Mouse (Mus musculus) CH12.LX (cell line): ENCODE results near the gene Apol7a. TPM values are rescaled to one million over a fixed set of nuclear protein-coding genes. Genes with fewer than 3 reads are reported as not detected.
"Not testable (repeated sequence)": the region's sequence is repeated elsewhere in the genome, so short reads cannot be mapped to it uniquely, and the experiment has no call there.

Experiments used
- DNase-seq: peaks from one replicate; pipeline ENCODE4 v3.0.0-alpha.2; 2013; ENCODE audit errors: extremely low read depth
- H3K27ac ChIP-seq: 2 replicates; pipeline ENCODE4 v1.5.1; 2012; ENCODE audit warnings: low read depth, mild to moderate bottlenecking, control low read depth, moderate library complexity; ENCODE audit not compliant: insufficient read depth
- H3K27me3 ChIP-seq: replicated peaks from 2 replicates; pipeline ENCODE3; 2012; ENCODE audit warnings: inconsistent platforms
- H3K36me3 ChIP-seq, 2 experiments: replicated peaks in 1 of 2; 2 replicates each; pipeline versions ENCODE3 to v1.6.1; 2012; ENCODE audit warnings: inconsistent platforms in 1 of 2, low read length in 1 of 2, mild to moderate bottlenecking in 1 of 2, mixed read lengths in 1 of 2, moderate library complexity in 1 of 2; ENCODE audit not compliant: control insufficient read depth in 1 of 2, insufficient read depth in 1 of 2
- H3K4me1 ChIP-seq, 2 experiments: 2 replicates each; pipeline ENCODE4 v1.6.1; 2012; ENCODE audit warnings: inconsistent platforms in 1 of 2, moderate library complexity in 1 of 2; ENCODE audit not compliant: insufficient read depth in 2 of 2, control insufficient read depth in 1 of 2
- H3K4me2 ChIP-seq: 2 replicates; pipeline ENCODE4 v1.6.1; 2012; ENCODE audit warnings: low read depth, mild to moderate bottlenecking, control low read depth; ENCODE audit not compliant: poor library complexity, insufficient read depth, severe bottlenecking
- H3K4me3 ChIP-seq, 3 experiments: fragments of 150-350 bp in 1 of 3; sonication (generic) in 1 of 3; replicated peaks in 1 of 3; 2 replicates each; pipeline versions ENCODE3 to v1.5.1; 2011 to 2012; ENCODE audit warnings: low read depth in 2 of 3, low read length in 2 of 3, mild to moderate bottlenecking in 2 of 3, moderate library complexity in 2 of 3, control low read depth in 1 of 3, improper control_type of control experiment in 1 of 3, inconsistent platforms in 1 of 3, mixed read lengths in 1 of 3; ENCODE audit not compliant: poor library complexity in 1 of 3
- H3K79me2 ChIP-seq: replicated peaks from 2 replicates; pipeline ENCODE4 v1.6.1; 2012; ENCODE audit warnings: mild to moderate bottlenecking, moderate library complexity; ENCODE audit not compliant: control insufficient read depth, poor library complexity, insufficient read depth, severe bottlenecking; ENCODE audit errors: extremely low read depth
- H3K9ac ChIP-seq: 2 replicates; pipeline ENCODE4 v1.6.1; 2012; ENCODE audit warnings: low read depth, mild to moderate bottlenecking, control low read depth, moderate library complexity; ENCODE audit not compliant: insufficient read depth
- H3K9me3 ChIP-seq: replicated peaks from 2 replicates; pipeline ENCODE3; 2012; ENCODE audit warnings: low read length, inconsistent platforms, mixed read lengths
- CTCF ChIP-seq, 2 experiments: IDR thresholded peaks in 1 of 2; conservative IDR thresholded peaks in 1 of 2; 2 replicates each; pipeline ENCODE4 v1.5.1; 2011 to 2012; ENCODE audit warnings: low read depth in 2 of 2, low read length in 2 of 2, improper control_type of control experiment in 1 of 2, inconsistent platforms in 1 of 2, mild to moderate bottlenecking in 1 of 2, moderate library complexity in 1 of 2
- dilution Hi-C: fragments of 300-500 bp; cut with MboI; formaldehyde crosslinking; loops from 2 replicates; pipeline ENCODE4 v1.14.3; 2020; ENCODE audit warnings: low sequenced_read_pairs; ENCODE audit not compliant: extremely low pct_unique_long_range_greater_than_20kb, extremely low pct_ligation_motif_present
- in situ Hi-C: fragments of 300-500 bp; cut with MboI; formaldehyde crosslinking; loops from 3 replicates; pipeline ENCODE4 v1.14.3; 2019; ENCODE audit warnings: low sequenced_read_pairs, low pct_ligation_motif_present, low pct_unique_long_range_greater_than_20kb, mixed read lengths
- polyA plus RNA-seq: library from polyadenylated mRNA; unstranded; fragments of >175 nt; gene quantifications from 2 replicates; pipeline ENCODE4 v1.2.1, GENCODE M21; 2012; ENCODE audit warnings: low read depth; ENCODE audit not compliant: insufficient read length
- total RNA-seq, 2 experiments: library from RNA; depleted of rRNA; stranded (reverse); fragments of 300-350 nt in 1 of 2; fragments of >200 nt in 1 of 2; gene quantifications; 2 replicates each; pipeline ENCODE4 v1.2.3; 2012 to 2014

The Apol7a gene
- not detected in 2 replicates for total RNA-seq (2012; rRNA removed)
- not detected in 2 replicates for total RNA-seq (2014; rRNA removed)
- polyA plus RNA-seq, result not detected in 2 replicates

- dilution Hi-C loops, H3K79me2 ChIP-seq, H3K4me3 ChIP-seq, H3K4me1 ChIP-seq, H3K4me2 ChIP-seq, H3K9me3 ChIP-seq, H3K36me3 ChIP-seq, in situ Hi-C loops, H3K27ac ChIP-seq, H3K9ac ChIP-seq: not testable (repeated sequence)
- DNase-seq, result peak; percentile 20
- peak; percentile 23 to 52; a peak in 2 of 4 replicates for TF ChIP-seq CTCF (conservative IDR thresholded peaks at IDR 0.05 in 1 of 2, IDR thresholded peaks at IDR 0.05 in 1 of 2; ENCODE audit: low read depth in 2 of 2, low read length in 2 of 2)
- H3K27me3 ChIP-seq, result peaks cover 26% of the 10 kb centered on the region
Measured at GRCm38 (mm10) chr15:77399027-77399426, at the start of gene Apol7a. Apol7a (minus strand) TSS chr15:77399110.

GRCm38 (mm10) chr15:77447392-77447791 lies 48.5 kb upstream of the Apol7a start, which contains the start of gene Apol7b:
Apol7b (minus strand) TSS chr15:77447492.
- H3K9me3 ChIP-seq, H3K27me3 ChIP-seq, in situ Hi-C loops, H3K27ac ChIP-seq, H3K4me1 ChIP-seq, H3K9ac ChIP-seq, H3K36me3 ChIP-seq, H3K4me3 ChIP-seq, H3K79me2 ChIP-seq, H3K4me2 ChIP-seq, DNase-seq, dilution Hi-C loops: not testable (repeated sequence)

GRCm38 (mm10) chr15:77445668-77446067 lies 46.8 kb upstream of the Apol7a start:
- H3K4me1 ChIP-seq, in situ Hi-C loops, H3K9ac ChIP-seq, H3K36me3 ChIP-seq, H3K9me3 ChIP-seq, DNase-seq, H3K79me2 ChIP-seq, H3K4me2 ChIP-seq, H3K4me3 ChIP-seq, H3K27me3 ChIP-seq, H3K27ac ChIP-seq, dilution Hi-C loops: not testable (repeated sequence)

- H3K27ac ChIP-seq, dilution Hi-C loops, H3K36me3 ChIP-seq, DNase-seq, H3K79me2 ChIP-seq, H3K9me3 ChIP-seq, H3K4me1 ChIP-seq, H3K27me3 ChIP-seq, H3K4me3 ChIP-seq, H3K9ac ChIP-seq, in situ Hi-C loops, H3K4me2 ChIP-seq: not testable (repeated sequence)
Measured at GRCm38 (mm10) chr15:77444746-77445145, 45.8 kb upstream of the Apol7a start.

- H3K27ac ChIP-seq, in situ Hi-C loops, H3K79me2 ChIP-seq, DNase-seq, H3K4me2 ChIP-seq, H3K4me3 ChIP-seq, H3K9me3 ChIP-seq, dilution Hi-C loops, H3K27me3 ChIP-seq, H3K9ac ChIP-seq, H3K36me3 ChIP-seq, H3K4me1 ChIP-seq: not testable (repeated sequence)
Measured at GRCm38 (mm10) chr15:77428690-77429448, 30.0 kb upstream of the Apol7a start.

- H3K27me3 ChIP-seq, H3K4me3 ChIP-seq, H3K27ac ChIP-seq, dilution Hi-C loops, H3K9me3 ChIP-seq, DNase-seq, H3K4me1 ChIP-seq, H3K9ac ChIP-seq, H3K4me2 ChIP-seq, in situ Hi-C loops, H3K36me3 ChIP-seq, H3K79me2 ChIP-seq: not testable (repeated sequence)
Measured at GRCm38 (mm10) chr15:77422925-77423324, 24.0 kb upstream of the Apol7a start.
